Mouse (Mus musculus) liver, embryonic 14.5 days (tissue): ENCODE results near the gene Lrp1. TPM values are rescaled to one million over a fixed set of nuclear protein-coding genes. Genes with fewer than 3 reads are reported as not detected.

Source experiments
- ATAC-seq: fragments of 200-750 bp; cut with Nextera tagmentation; 2 replicates; pipeline ENCODE4 v1.8.0; 2017; ENCODE audit warnings: moderate number of reproducible peaks, mild to moderate bottlenecking, moderate library complexity; ENCODE audit not compliant: insufficient read depth
- DNase-seq, 3 experiments: peaks; one replicate each; pipeline ENCODE4 v3.0.0-alpha.2; 2012 to 2013; ENCODE audit warnings: low read depth in 3 of 3, low spot score in 3 of 3
- H3K27ac ChIP-seq: fragments of 300-500 bp; sonication (generic); 2 replicates; pipeline ENCODE4 v1.5.1; 2014; ENCODE audit warnings: moderate library complexity, mild to moderate bottlenecking, control low read depth, inconsistent platforms
- H3K27me3 ChIP-seq: fragments of 300-500 bp; sonication (generic); 2 replicates; pipeline ENCODE4 v1.6.1; 2014; ENCODE audit warnings: mild to moderate bottlenecking, low read length, moderate library complexity; ENCODE audit not compliant: control insufficient read depth, insufficient read depth
- H3K36me3 ChIP-seq: fragments of 300-500 bp; sonication (generic); replicated peaks from 2 replicates; pipeline ENCODE4 v1.6.1; 2014; ENCODE audit warnings: low read depth; ENCODE audit not compliant: control insufficient read depth, insufficient read depth
- H3K4me1 ChIP-seq, 2 experiments: fragments of 200-500 bp in 1 of 2; fragments of 300-500 bp in 1 of 2; sonication (generic) in 1 of 2; replicated peaks; 2 replicates each; pipeline ENCODE4 v1.6.1; 2012 to 2014; ENCODE audit warnings: antibody characterized with exemption in 1 of 2, inconsistent platforms in 1 of 2, low read length in 1 of 2; ENCODE audit not compliant: control insufficient read depth in 2 of 2, insufficient read depth in 2 of 2
- H3K4me2 ChIP-seq: fragments of 300-500 bp; sonication (generic); 2 replicates; pipeline ENCODE4 v1.6.1; 2014; ENCODE audit warnings: low read depth, mild to moderate bottlenecking, control low read depth, moderate library complexity
- H3K4me3 ChIP-seq, 2 experiments: fragments of 200-500 bp in 1 of 2; fragments of 300-500 bp in 1 of 2; sonication (generic) in 1 of 2; 2 replicates each; pipeline ENCODE4 v1.5.1; 2012 to 2014; ENCODE audit warnings: low read depth in 2 of 2, low read length in 2 of 2, mild to moderate bottlenecking in 2 of 2, control low read depth in 1 of 2, inconsistent platforms in 1 of 2, moderate library complexity in 1 of 2; ENCODE audit not compliant: insufficient read depth in 1 of 2
- H3K9ac ChIP-seq: fragments of 300-500 bp; sonication (generic); replicated peaks from 2 replicates; pipeline ENCODE4 v1.6.1; 2014; ENCODE audit warnings: mild to moderate bottlenecking, control low read depth, moderate library complexity
- H3K9me3 ChIP-seq: fragments of 300-500 bp; sonication (generic); 2 replicates; pipeline ENCODE4 v1.6.1; 2016; ENCODE audit warnings: low read length, mixed read lengths; ENCODE audit not compliant: control insufficient read depth
- CTCF ChIP-seq: IDR thresholded peaks from 2 replicates; pipeline ENCODE4 v1.5.1; 2016; ENCODE audit warnings: antibody characterized with exemption, low read depth, control low read depth
- EP300 ChIP-seq: IDR thresholded peaks from 2 replicates; pipeline ENCODE4 v1.6.1; 2016; ENCODE audit warnings: antibody characterized with exemption, low read depth
- WGBS: fragments of 180-500 bp; shearing (Covaris S2); extraction: QIAGEN DNeasy Blood & Tissue Kit; methylation state at CpG from one replicate; pipeline ENCODE4 v1.1.7; 2014; ENCODE audit not compliant: insufficient replicate concordance; 5-methylcytosine and 5-hydroxymethylcytosine counted together
- polyA plus RNA-seq, 2 experiments: library from polyadenylated mRNA; depleted of rRNA in 1 of 2; stranded (reverse) in 1 of 2; unstranded in 1 of 2; fragments of >200 nt; fragmentation: Nextera tagmentation in 1 of 2; extraction: Ambion mirVana in 1 of 2; gene quantifications; 2 replicates each; pipeline versions ENCODE4 v1.2.1 to v1.2.3; 2012 to 2014

The Lrp1 gene
- polyA plus RNA-seq, 2 experiments: 13.2 to 18.2 TPM

- no peak overlapping the region for H3K27ac ChIP-seq
- 7% methylated on average over 23 of the region's 23 CpGs for WGBS
- no peak overlapping the region for H3K4me3 ChIP-seq
- H3K9ac ChIP-seq: no peak overlapping the region
- peaks cover 10% of the 10 kb centered on the region for H3K36me3 ChIP-seq
- no peak for ATAC-seq
- H3K9me3 ChIP-seq: no peaks in the 10 kb centered on the region
- TF ChIP-seq CTCF (no peak), EP300 (no peak)
- peaks cover 7 to 16% of the 10 kb centered on the region in 2 experiments for H3K4me1 ChIP-seq
- H3K4me2 ChIP-seq: no peak overlapping the region
- peaks cover 61% of the 10 kb centered on the region for H3K27me3 ChIP-seq
- no peak for DNase-seq
Observed at GRCm38 (mm10) chr10:127524646-127525255, 96.2 kb downstream of the Lrp1 start.

GRCm38 (mm10) chr10:127522088-127522581 lies 98.8 kb downstream of the Lrp1 start, which contains the start of gene Shmt2:
TSS of gene Shmt2 (minus strand) at chr10:127522444.
- peak within 1 kb of the TSS; percentile 74 for H3K27ac ChIP-seq
- peak within 1 kb of the TSS; percentile 87 for H3K9ac ChIP-seq
- DNase-seq: peak; percentile 81 to 87 (median 85)
- H3K4me3 ChIP-seq: peak within 1 kb of the TSS; percentile 88 to 98
- H3K9me3 ChIP-seq: no peaks in the 10 kb centered on the region
- no peak for TF ChIP-seq CTCF
- TF ChIP-seq EP300: no peak; the same call in 1 of the 2 replicates
- peaks cover 35% of the 10 kb centered on the region for H3K27me3 ChIP-seq
- peak within 1 kb of the TSS; percentile 99 for H3K4me2 ChIP-seq
- under 1% methylated on average over 21 of the region's 21 CpGs for WGBS
- peak; percentile 65 for ATAC-seq
- H3K4me1 ChIP-seq: peaks cover 10 to 16% of the 10 kb centered on the region in 2 experiments
- peaks cover 35% of the 10 kb centered on the region for H3K36me3 ChIP-seq

- Histone ChIP-seq H3K27ac (peak overlapping the region; percentile 74), H3K9me3 (no peaks in the 10 kb centered on the region), H3K4me3 (peak overlapping the region; percentile 88 to 98), H3K27me3 (peaks cover 30% of the 10 kb centered on the region), H3K4me2 (peak overlapping the region; percentile 99), H3K9ac (peak overlapping the region; percentile 87), H3K4me1 (peaks cover 13 to 16% of the 10 kb centered on the region in 2 experiments), H3K36me3 (peaks cover 36% of the 10 kb centered on the region)
- TF ChIP-seq CTCF (no peak), EP300 (peak; percentile 64)
- DNase-seq (peak; percentile 45 to 63 (median 47)), ATAC-seq (peak; percentile 74)
- WGBS: 1% methylated on average over 12 of the region's 12 CpGs
Observed at GRCm38 (mm10) chr10:127521611-127522080, 99.3 kb downstream of the Lrp1 start.

- Histone ChIP-seq H3K9ac (peak overlapping the region; percentile 87), H3K27ac (peak overlapping the region; percentile 74), H3K36me3 (peaks cover 36% of the 10 kb centered on the region), H3K27me3 (peaks cover 22% of the 10 kb centered on the region), H3K4me3 (peak overlapping the region; percentile 88 to 98), H3K4me1 (peaks cover 13 to 24% of the 10 kb centered on the region in 2 experiments), H3K4me2 (peak overlapping the region; percentile 99), H3K9me3 (no peaks in the 10 kb centered on the region)
- TF ChIP-seq EP300 (no peak), CTCF (no peak)
- 68% methylated on average over 20 of the region's 20 CpGs for WGBS
- ATAC-seq (no peak), DNase-seq (no peak)
Observed at GRCm38 (mm10) chr10:127520714-127521357, 100.1 kb downstream of the Lrp1 start.
